Mouse (Mus musculus): ENCODE measurements around the gene Crlf1. TPM values are rescaled to one million over a fixed set of nuclear protein-coding genes. Genes with fewer than 3 reads are reported as not detected.

Crlf1 gene
- polyA plus RNA-seq, 1 experiment, result 6.1 TPM

DNA sequence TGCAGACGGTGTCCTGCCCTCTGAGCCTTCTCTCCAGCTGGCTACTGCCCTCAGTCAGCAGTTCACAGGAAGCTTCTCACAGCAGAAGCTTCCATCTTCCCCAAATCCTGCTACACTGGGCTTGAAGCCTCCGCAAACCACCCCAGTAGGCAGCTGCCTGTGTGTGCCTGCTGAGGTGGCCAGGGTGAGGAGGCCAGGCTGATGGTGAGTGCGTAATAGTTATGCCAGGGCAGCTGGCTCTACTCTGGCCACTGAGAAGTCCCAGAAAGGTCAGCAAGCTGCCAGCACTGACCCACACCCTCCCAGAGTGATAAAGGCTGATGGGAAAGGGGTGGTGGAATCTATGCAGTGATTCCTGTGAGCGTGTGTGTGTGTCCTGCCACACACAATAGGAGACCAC, 26.7 kb upstream of the Crlf1 start:
- Histone ChIP-seq H3K36me3 (ENCODE audit: control insufficient read depth, insufficient read depth, low read length, poor library complexity, severe bottlenecking) (no peaks in the 10 kb centered on the region), H3K27me3 (ENCODE audit: control insufficient read depth, insufficient read depth, low read length, poor library complexity, severe bottlenecking) (no peaks in the 10 kb centered on the region), H3K4me3 (ENCODE audit: low read depth, low read length) (no peak overlapping the region), H3K27ac (ENCODE audit: insufficient read depth, low read length) (no peak overlapping the region), H3K9ac (ENCODE audit: low read depth, poor library complexity, severe bottlenecking) (no peak overlapping the region), H3K4me1 (ENCODE audit: control insufficient read depth, insufficient read depth, low read length) (no peaks in the 10 kb centered on the region), H3K9me3 (replicated peaks; ENCODE audit: control insufficient read depth, insufficient read depth, low read length, poor library complexity, severe bottlenecking) (no peaks in the 10 kb centered on the region)
- TF ChIP-seq EP300 (IDR thresholded peaks at IDR 0.05; ENCODE audit: insufficient read depth, low read depth, low read length), result no peak
- TF ChIP-seq POLR2A (IDR thresholded peaks at IDR 0.05; ENCODE audit: insufficient read depth, low read length), result no peak
- no peak for TF ChIP-seq CTCF (IDR thresholded peaks at IDR 0.05; ENCODE audit: low read depth, low read length)

GRCm38 (mm10) chr8:70466771-70467170, 26.2 kb upstream of the Crlf1 start:
- no peak overlapping the region for H3K9ac ChIP-seq (ENCODE audit: low read depth, poor library complexity, severe bottlenecking)
- no peak overlapping the region for H3K27ac ChIP-seq (ENCODE audit: insufficient read depth, low read length)
- no peaks in the 10 kb centered on the region for H3K9me3 ChIP-seq (replicated peaks; ENCODE audit: control insufficient read depth, insufficient read depth, low read length, poor library complexity, severe bottlenecking)
- TF ChIP-seq EP300 (IDR thresholded peaks at IDR 0.05; ENCODE audit: insufficient read depth, low read depth, low read length) (no peak), CTCF (IDR thresholded peaks at IDR 0.05; ENCODE audit: low read depth, low read length) (no peak), POLR2A (IDR thresholded peaks at IDR 0.05; ENCODE audit: insufficient read depth, low read length) (no peak)
- H3K36me3 ChIP-seq (ENCODE audit: control insufficient read depth, insufficient read depth, low read length, poor library complexity, severe bottlenecking), result no peaks in the 10 kb centered on the region
- no peak overlapping the region for H3K4me3 ChIP-seq (ENCODE audit: low read depth, low read length)
- no peaks in the 10 kb centered on the region for H3K4me1 ChIP-seq (ENCODE audit: control insufficient read depth, insufficient read depth, low read length)
- no peaks in the 10 kb centered on the region for H3K27me3 ChIP-seq (ENCODE audit: control insufficient read depth, insufficient read depth, low read length, poor library complexity, severe bottlenecking)

DNA sequence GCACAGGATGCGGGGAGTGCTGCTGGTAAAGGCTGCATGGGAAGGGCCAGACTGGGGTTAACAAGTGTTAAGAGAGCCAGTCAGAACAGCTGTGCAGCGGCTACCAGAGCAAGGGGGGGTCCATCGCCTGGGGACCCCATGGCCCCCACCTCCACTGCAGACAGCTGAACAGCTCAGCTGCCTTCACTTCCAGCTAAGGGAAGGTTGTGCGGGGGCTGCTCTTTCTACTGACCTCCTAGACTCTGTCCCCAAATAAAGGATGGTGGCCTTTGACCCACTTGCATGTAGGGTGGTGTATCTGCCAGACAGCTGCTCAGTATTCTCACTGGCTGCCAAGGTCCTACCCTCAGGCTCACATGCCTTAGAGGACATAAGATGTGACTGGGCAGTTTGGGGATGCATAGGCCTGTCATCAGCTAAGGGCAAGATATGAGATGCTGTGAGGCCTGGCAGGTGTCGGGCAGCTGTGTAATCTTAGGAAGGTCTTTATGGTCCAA, 25.7 kb upstream of the Crlf1 start:
- Histone ChIP-seq H3K4me1 (ENCODE audit: control insufficient read depth, insufficient read depth, low read length) (no peaks in the 10 kb centered on the region), H3K36me3 (ENCODE audit: control insufficient read depth, insufficient read depth, low read length, poor library complexity, severe bottlenecking) (no peaks in the 10 kb centered on the region), H3K4me3 (ENCODE audit: low read depth, low read length) (no peak overlapping the region), H3K27ac (ENCODE audit: insufficient read depth, low read length) (no peak overlapping the region), H3K27me3 (ENCODE audit: control insufficient read depth, insufficient read depth, low read length, poor library complexity, severe bottlenecking) (no peaks in the 10 kb centered on the region), H3K9me3 (replicated peaks; ENCODE audit: control insufficient read depth, insufficient read depth, low read length, poor library complexity, severe bottlenecking) (no peaks in the 10 kb centered on the region), H3K9ac (ENCODE audit: low read depth, poor library complexity, severe bottlenecking) (no peak overlapping the region)
- TF ChIP-seq CTCF (IDR thresholded peaks at IDR 0.05; ENCODE audit: low read depth, low read length) (no peak), EP300 (IDR thresholded peaks at IDR 0.05; ENCODE audit: insufficient read depth, low read depth, low read length) (no peak), POLR2A (IDR thresholded peaks at IDR 0.05; ENCODE audit: insufficient read depth, low read length) (no peak)

GRCm38 (mm10) chr8:70467907-70468306, 25.1 kb upstream of the Crlf1 start:
- H3K4me3 ChIP-seq (ENCODE audit: low read depth, low read length), result no peak overlapping the region
- TF ChIP-seq CTCF (IDR thresholded peaks at IDR 0.05; ENCODE audit: low read depth, low read length) (no peak), POLR2A (IDR thresholded peaks at IDR 0.05; ENCODE audit: insufficient read depth, low read length) (no peak), EP300 (IDR thresholded peaks at IDR 0.05; ENCODE audit: insufficient read depth, low read depth, low read length) (no peak)
- H3K4me1 ChIP-seq (ENCODE audit: control insufficient read depth, insufficient read depth, low read length), result no peaks in the 10 kb centered on the region
- no peak overlapping the region for H3K9ac ChIP-seq (ENCODE audit: low read depth, poor library complexity, severe bottlenecking)
- no peak overlapping the region for H3K27ac ChIP-seq (ENCODE audit: insufficient read depth, low read length)
- no peaks in the 10 kb centered on the region for H3K36me3 ChIP-seq (ENCODE audit: control insufficient read depth, insufficient read depth, low read length, poor library complexity, severe bottlenecking)
- no peaks in the 10 kb centered on the region for H3K9me3 ChIP-seq (replicated peaks; ENCODE audit: control insufficient read depth, insufficient read depth, low read length, poor library complexity, severe bottlenecking)
- no peaks in the 10 kb centered on the region for H3K27me3 ChIP-seq (ENCODE audit: control insufficient read depth, insufficient read depth, low read length, poor library complexity, severe bottlenecking)

DNA sequence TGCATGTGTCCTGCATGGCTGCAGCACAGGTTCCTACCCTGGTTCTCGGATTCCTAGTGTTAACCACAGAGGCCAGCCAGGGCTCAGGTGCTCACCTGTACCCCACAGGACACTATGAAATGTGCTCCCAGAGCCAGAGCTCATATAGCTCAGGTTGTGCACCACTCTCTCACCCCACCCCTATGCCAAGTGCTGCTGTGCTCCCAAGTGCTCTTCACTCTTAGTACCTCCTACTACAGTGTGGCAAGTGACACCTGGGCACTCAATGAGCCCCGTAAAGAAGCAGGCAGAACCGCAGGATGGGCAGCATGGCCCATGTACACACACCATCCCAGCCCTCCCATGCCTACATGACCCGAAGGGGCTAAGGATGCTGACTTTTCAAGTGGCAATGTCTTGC, 24.2 kb upstream of the Crlf1 start:
- H3K27me3 ChIP-seq (ENCODE audit: control insufficient read depth, insufficient read depth, low read length, poor library complexity, severe bottlenecking), result no peaks in the 10 kb centered on the region
- H3K4me3 ChIP-seq (ENCODE audit: low read depth, low read length), result no peak overlapping the region
- no peak overlapping the region for H3K9ac ChIP-seq (ENCODE audit: low read depth, poor library complexity, severe bottlenecking)
- no peaks in the 10 kb centered on the region for H3K9me3 ChIP-seq (replicated peaks; ENCODE audit: control insufficient read depth, insufficient read depth, low read length, poor library complexity, severe bottlenecking)
- TF ChIP-seq CTCF (IDR thresholded peaks at IDR 0.05; ENCODE audit: low read depth, low read length), result no peak
- H3K27ac ChIP-seq (ENCODE audit: insufficient read depth, low read length), result no peak overlapping the region
- H3K4me1 ChIP-seq (ENCODE audit: control insufficient read depth, insufficient read depth, low read length), result no peaks in the 10 kb centered on the region
- H3K36me3 ChIP-seq (ENCODE audit: control insufficient read depth, insufficient read depth, low read length, poor library complexity, severe bottlenecking), result no peaks in the 10 kb centered on the region

DNA sequence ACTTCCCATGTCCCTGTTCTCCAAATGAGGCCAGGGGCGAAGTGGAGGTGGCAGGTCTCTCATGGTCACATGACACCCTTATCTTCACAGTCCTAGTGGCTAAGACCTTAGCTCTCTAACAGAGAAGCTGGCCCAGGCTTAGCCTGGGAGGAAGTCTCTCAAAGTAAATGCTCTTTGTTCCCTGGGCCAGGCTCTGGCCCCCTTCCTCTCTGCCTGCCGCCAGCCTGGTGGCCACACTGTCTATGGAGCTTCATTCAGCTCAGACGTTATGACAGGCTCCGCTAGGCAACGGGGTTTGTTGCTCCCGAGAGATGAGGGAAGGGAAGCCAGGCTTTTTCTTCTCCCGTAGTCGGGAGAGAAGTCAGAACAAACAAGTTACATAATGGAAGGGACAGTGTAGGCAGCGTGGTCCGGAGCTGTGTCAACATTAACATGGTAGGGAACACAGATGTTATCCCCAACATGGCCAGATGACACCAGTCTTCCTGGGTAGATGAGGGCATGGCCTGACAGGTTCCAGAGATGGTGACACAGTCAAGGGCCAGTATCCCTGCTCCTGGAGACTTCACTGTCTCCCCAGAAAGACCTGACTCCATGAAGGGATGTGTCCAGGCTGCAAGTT, 23.6 kb upstream of the Crlf1 start:
- H3K9me3 ChIP-seq (replicated peaks; ENCODE audit: control insufficient read depth, insufficient read depth, low read length, poor library complexity, severe bottlenecking), result no peaks in the 10 kb centered on the region

More for the DNA sequence above, 23.6 kb upstream of the Crlf1 start:
- no peaks in the 10 kb centered on the region for H3K27me3 ChIP-seq (ENCODE audit: control insufficient read depth, insufficient read depth, low read length, poor library complexity, severe bottlenecking)
- no peaks in the 10 kb centered on the region for H3K36me3 ChIP-seq (ENCODE audit: control insufficient read depth, insufficient read depth, low read length, poor library complexity, severe bottlenecking)
- H3K27ac ChIP-seq (ENCODE audit: insufficient read depth, low read length), result no peak overlapping the region
- no peak overlapping the region for H3K9ac ChIP-seq (ENCODE audit: low read depth, poor library complexity, severe bottlenecking)
- no peak for TF ChIP-seq CTCF (IDR thresholded peaks at IDR 0.05; ENCODE audit: low read depth, low read length)
- no peak for TF ChIP-seq POLR2A (IDR thresholded peaks at IDR 0.05; ENCODE audit: insufficient read depth, low read length)
- no peak for TF ChIP-seq EP300 (IDR thresholded peaks at IDR 0.05; ENCODE audit: insufficient read depth, low read depth, low read length)
- no peaks in the 10 kb centered on the region for H3K4me1 ChIP-seq (ENCODE audit: control insufficient read depth, insufficient read depth, low read length)
- H3K4me3 ChIP-seq (ENCODE audit: low read depth, low read length), result no peak overlapping the region

Measured in ES-Bruce4 (cell line).